Mouse (Mus musculus): ENCODE measurements at regions not wholly inside any gene's neighbourhood (a gene's known extent, or its start where the extent isn't known, plus 50 kb on each side); places are given as distances from the start of the nearest gene placed in this dataset.
"Not testable (repeated sequence)": the region's sequence is repeated elsewhere in the genome, so short reads cannot be mapped to it uniquely, and the experiment has no call there.

DNA sequence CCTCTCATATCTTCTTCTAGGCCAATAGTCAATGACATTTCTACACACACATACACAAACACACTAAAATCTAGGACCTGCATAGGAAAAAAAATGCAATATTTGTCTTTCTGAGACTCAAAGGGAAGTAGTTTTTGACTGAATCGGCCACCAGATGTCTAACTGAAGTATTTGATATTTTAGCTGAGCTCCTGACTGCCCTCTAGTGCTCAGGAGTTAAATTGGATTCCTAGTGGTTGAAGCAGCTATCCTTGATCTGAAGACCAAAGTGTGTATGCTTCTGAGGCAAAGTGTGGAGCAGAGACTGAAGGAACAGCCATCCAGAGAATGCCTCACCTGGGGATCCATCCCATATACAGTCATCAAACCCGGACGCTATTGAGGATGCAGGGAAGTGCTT lies 695.4 kb upstream of the Olfr1507 start:
- not testable (repeated sequence) for TF ChIP-seq POLR2A (IDR thresholded peaks at IDR 0.05; ENCODE audit: insufficient read depth, low read length); CTCF (IDR thresholded peaks at IDR 0.05; ENCODE audit: low read depth, low read length); EP300 (IDR thresholded peaks at IDR 0.05; ENCODE audit: insufficient read depth, low read depth, low read length)
